Mouse (Mus musculus): ENCODE measurements around the gene Emp1.

The Emp1 gene

GRCm38 (mm10) chr6:135362459-135363159 is at the start of gene Emp1:
Gene Emp1, plus strand, starts transcription at chr6:135362545.
- CTCF ChIA-PET, result interaction anchor here in 1 of 4 experiments (0.6 kb wide), 1 partner anchor 8 kb away, joined by 4 read pairs; no protein-coding TSS in a partner anchor
- POLR2A ChIA-PET, result interaction anchor here in 2 of 4 experiments (0.8 to 1.8 kb wide), 3 partner anchors 37 to 125 kb away, joined by 3 to 6 read pairs (median 3); no protein-coding TSS in a partner anchor

- POLR2A ChIA-PET, result interaction anchor here in 2 of 4 experiments (0.6 to 1.9 kb wide), 2 partner anchors 9 to 19 kb away, joined by 3 to 5 read pairs; no protein-coding TSS in a partner anchor
- CTCF ChIA-PET, result no interaction called here
These were observed 48.4 kb upstream of the Emp1 start for GRCm38 (mm10) chr6:135313981-135314380.

GRCm38 (mm10) chr6:135316141-135316540 is 46.2 kb upstream of the Emp1 start:
- CTCF ChIA-PET, result no interaction called here
- POLR2A ChIA-PET, result no interaction called here

- CTCF ChIA-PET, result interaction anchor here in 1 of 4 experiments (0.6 kb wide), 1 partner anchor 641 kb away, joined by 3 read pairs; no protein-coding TSS in a partner anchor
- POLR2A ChIA-PET, result interaction anchor here in 1 of 4 experiments (0.6 kb wide), 1 partner anchor 1059 kb away, joined by 3 read pairs; no protein-coding TSS in a partner anchor
These were observed 42.9 kb upstream of the Emp1 start for GRCm38 (mm10) chr6:135319431-135319933.

GRCm38 (mm10) chr6:135322749-135323148 is 39.6 kb upstream of the Emp1 start:
- ChIA-PET POLR2A (interaction anchor here in 3 of 4 experiments (0.6 to 1.5 kb wide), 10 partner anchors 9 to 798 kb away, joined by 3 to 6 read pairs (median 4); partner anchors contain the start of gene Emp1 (in 1 of the 3)), CTCF (interaction anchor here in 2 of 4 experiments (1.0 to 1.5 kb wide), 4 partner anchors 10 to 1616 kb away, joined by 3 read pairs; no protein-coding TSS in a partner anchor)

GRCm38 (mm10) chr6:135323311-135323982 is 38.9 kb upstream of the Emp1 start:
- ChIA-PET CTCF (interaction anchor here in 2 of 4 experiments (1.0 to 1.2 kb wide), 3 partner anchors 10 to 1617 kb away, joined by 3 read pairs; no protein-coding TSS in a partner anchor), POLR2A (interaction anchor here in 3 of 4 experiments (0.6 to 1.3 kb wide), 8 partner anchors 9 to 359 kb away, joined by 3 to 6 read pairs (median 4); no protein-coding TSS in a partner anchor)

GRCm38 (mm10) chr6:135324111-135324510 is 38.2 kb upstream of the Emp1 start:
- CTCF ChIA-PET, result interaction anchor here in 1 of 4 experiments (0.6 kb wide), 1 partner anchor 217 kb away, joined by 4 read pairs; no protein-coding TSS in a partner anchor
- POLR2A ChIA-PET, result interaction anchor here in 2 of 4 experiments (0.6 to 1.1 kb wide), 4 partner anchors 9 to 1102 kb away, joined by 3 to 9 read pairs (median 6); no protein-coding TSS in a partner anchor

GRCm38 (mm10) chr6:135324686-135325300 is 37.6 kb upstream of the Emp1 start:
- ChIA-PET CTCF (interaction anchor here in 1 of 4 experiments (0.6 kb wide), 1 partner anchor 217 kb away, joined by 4 read pairs; no protein-coding TSS in a partner anchor), POLR2A (interaction anchor here in 3 of 4 experiments (0.6 to 1.4 kb wide), 5 partner anchors 8 to 1102 kb away, joined by 3 to 9 read pairs (median 6); partner anchors contain the start of gene Emp1 (in 1 of the 3))

GRCm38 (mm10) chr6:135326847-135327246 is 35.5 kb upstream of the Emp1 start:
- ChIA-PET POLR2A (no interaction called here), CTCF (interaction anchor here in 1 of 4 experiments (0.6 kb wide), 1 partner anchor 86 kb away, joined by 4 read pairs; no protein-coding TSS in a partner anchor)

GRCm38 (mm10) chr6:135331916-135332315 is 30.4 kb upstream of the Emp1 start:
- POLR2A ChIA-PET, result interaction anchor here in 3 of 4 experiments (0.6 to 1.7 kb wide), 4 partner anchors 8 to 63 kb away, joined by 3 to 6 read pairs (median 4); no protein-coding TSS in a partner anchor
- CTCF ChIA-PET, result no interaction called here

GRCm38 (mm10) chr6:135332737-135333281 is 29.5 kb upstream of the Emp1 start:
- POLR2A ChIA-PET, result interaction anchor here in 3 of 4 experiments (0.6 to 1.7 kb wide), 10 partner anchors 9 to 371 kb away, joined by 3 to 6 read pairs (median 3); no protein-coding TSS in a partner anchor
- CTCF ChIA-PET, result interaction anchor here in 2 of 4 experiments (0.6 to 1.1 kb wide), 3 partner anchors 10 to 260 kb away, joined by 3 to 6 read pairs (median 4); no protein-coding TSS in a partner anchor

GRCm38 (mm10) chr6:135333994-135334651 is 28.2 kb upstream of the Emp1 start:
- ChIA-PET POLR2A (no interaction called here), CTCF (no interaction called here)

GRCm38 (mm10) chr6:135336376-135336775 is 26.0 kb upstream of the Emp1 start:
- ChIA-PET POLR2A (no interaction called here), CTCF (no interaction called here)

GRCm38 (mm10) chr6:135340355-135341075 is 21.8 kb upstream of the Emp1 start:
- POLR2A ChIA-PET, result no interaction called here
- CTCF ChIA-PET, result no interaction called here

- POLR2A ChIA-PET, result no interaction called here
- CTCF ChIA-PET, result no interaction called here
These were observed 21.3 kb upstream of the Emp1 start for GRCm38 (mm10) chr6:135341076-135341378.

GRCm38 (mm10) chr6:135351638-135352302 is 10.6 kb upstream of the Emp1 start:
- POLR2A ChIA-PET, result no interaction called here
- CTCF ChIA-PET, result interaction anchor here in 1 of 4 experiments (0.8 kb wide), 1 partner anchor 90 kb away, joined by 5 read pairs; no protein-coding TSS in a partner anchor

GRCm38 (mm10) chr6:135352537-135352936 is 9.8 kb upstream of the Emp1 start:
- CTCF ChIA-PET, result interaction anchor here in 2 of 4 experiments (0.6 to 0.8 kb wide), 2 partner anchors 91 to 1269 kb away, joined by 3 to 5 read pairs; no protein-coding TSS in a partner anchor

More at GRCm38 (mm10) chr6:135352537-135352936, 9.8 kb upstream of the Emp1 start:
- POLR2A ChIA-PET, result no interaction called here
